Mouse (Mus musculus): Measurements from ENCODE around the gene Tubd1.

The Tubd1 gene

DNA sequence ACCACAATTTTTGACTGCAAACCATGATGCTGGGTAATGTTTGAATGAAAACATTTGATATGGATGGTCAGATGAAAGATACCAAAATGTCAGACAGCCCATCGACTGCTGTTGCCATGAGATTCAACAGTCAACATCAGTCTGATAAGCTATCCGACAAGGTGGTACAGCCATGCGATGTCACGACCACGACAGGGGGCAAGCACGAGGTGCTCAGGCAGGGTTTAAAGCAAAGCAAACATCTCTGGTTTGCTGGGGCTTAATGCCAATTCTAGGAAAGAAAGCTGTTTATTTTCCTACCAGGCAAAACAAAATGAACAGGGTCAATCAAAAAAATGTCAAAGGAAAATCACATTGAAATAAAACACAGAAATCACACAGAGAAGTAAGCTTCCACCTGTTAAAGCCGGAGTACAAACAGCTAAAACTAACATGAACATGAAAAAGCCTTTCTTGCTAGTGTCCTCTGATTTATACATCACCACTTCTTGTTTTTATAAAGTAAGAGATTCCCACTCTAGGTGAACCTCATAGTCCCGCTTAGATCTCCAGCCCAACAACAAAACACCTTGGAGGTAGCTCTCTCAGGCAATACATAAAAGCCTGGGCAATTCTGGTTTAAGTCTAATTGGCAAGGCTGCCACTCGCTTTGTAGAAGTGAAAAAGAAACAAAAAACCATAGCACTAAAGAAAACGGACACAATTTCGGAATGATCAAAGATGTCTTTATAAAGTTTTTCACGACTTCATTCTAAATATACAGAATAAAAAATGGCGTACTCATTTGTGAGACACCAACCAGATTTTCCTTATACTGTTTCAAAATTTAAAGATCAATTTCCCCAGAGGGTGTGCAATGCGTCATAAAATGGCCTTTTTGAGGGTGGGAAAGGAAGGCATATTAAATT lies 39.5 kb downstream of the Tubd1 start:
- no peak for DNase-seq (ENCODE audit: low spot score)

GRCm38 (mm10) chr11:86584898-86585597 lies 40.3 kb downstream of the Tubd1 start:
- no peak for DNase-seq (ENCODE audit: low spot score)

- no peak for DNase-seq (ENCODE audit: low spot score)
Observed at GRCm38 (mm10) chr11:86585598-86585984, 40.8 kb downstream of the Tubd1 start.

- no peak for DNase-seq (ENCODE audit: low spot score)
Observed at GRCm38 (mm10) chr11:86586177-86586867, 41.5 kb downstream of the Tubd1 start.

- DNase-seq (ENCODE audit: low spot score): no peak
Observed at GRCm38 (mm10) chr11:86586868-86587792, 42.3 kb downstream of the Tubd1 start.

- no peak for DNase-seq (ENCODE audit: low spot score)
Observed at GRCm38 (mm10) chr11:86587830-86588229, 43.0 kb downstream of the Tubd1 start.

DNA sequence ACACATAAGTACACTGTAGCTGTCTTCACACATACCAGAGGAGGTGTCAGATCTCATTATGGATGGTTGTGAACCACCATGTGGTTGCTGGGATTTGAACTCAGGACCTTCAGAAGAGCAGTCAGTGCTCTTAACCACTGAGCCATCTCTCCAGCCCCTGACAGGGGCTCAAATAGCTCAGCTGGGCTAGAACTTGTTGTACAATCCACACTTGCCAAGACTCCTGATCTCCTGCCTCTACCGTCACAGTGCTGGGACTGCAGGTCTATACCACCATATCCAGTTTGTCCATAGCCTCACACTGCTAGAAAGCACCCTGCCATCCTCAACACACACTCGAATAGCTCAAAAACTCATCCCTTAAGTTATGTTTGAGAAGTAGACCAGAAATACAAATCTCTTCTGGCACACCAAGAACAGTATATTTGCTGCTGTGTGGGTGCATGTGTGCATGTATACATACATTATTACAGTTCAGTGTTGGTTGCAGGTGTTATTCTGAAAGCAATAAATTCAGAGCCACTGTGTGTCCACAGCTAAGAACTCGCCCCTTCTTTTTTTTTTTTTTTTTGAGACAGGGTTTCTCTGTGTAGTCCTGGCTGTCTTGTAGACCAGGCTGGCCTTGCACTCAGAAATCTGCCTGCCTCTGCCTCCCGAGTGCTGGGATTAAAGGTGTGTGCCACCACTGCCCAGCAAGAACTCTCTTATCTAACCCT lies 44.0 kb downstream of the Tubd1 start:
- no peak for DNase-seq (ENCODE audit: low spot score)

- DNase-seq (ENCODE audit: low spot score): no peak
Observed at GRCm38 (mm10) chr11:86590066-86590465, 45.3 kb downstream of the Tubd1 start.

GRCm38 (mm10) chr11:86590579-86590978 lies 45.8 kb downstream of the Tubd1 start:
- no peak for DNase-seq (ENCODE audit: low spot score)

- no peak for DNase-seq (ENCODE audit: low spot score)
Observed at GRCm38 (mm10) chr11:86591301-86591845, 46.6 kb downstream of the Tubd1 start.

DNA sequence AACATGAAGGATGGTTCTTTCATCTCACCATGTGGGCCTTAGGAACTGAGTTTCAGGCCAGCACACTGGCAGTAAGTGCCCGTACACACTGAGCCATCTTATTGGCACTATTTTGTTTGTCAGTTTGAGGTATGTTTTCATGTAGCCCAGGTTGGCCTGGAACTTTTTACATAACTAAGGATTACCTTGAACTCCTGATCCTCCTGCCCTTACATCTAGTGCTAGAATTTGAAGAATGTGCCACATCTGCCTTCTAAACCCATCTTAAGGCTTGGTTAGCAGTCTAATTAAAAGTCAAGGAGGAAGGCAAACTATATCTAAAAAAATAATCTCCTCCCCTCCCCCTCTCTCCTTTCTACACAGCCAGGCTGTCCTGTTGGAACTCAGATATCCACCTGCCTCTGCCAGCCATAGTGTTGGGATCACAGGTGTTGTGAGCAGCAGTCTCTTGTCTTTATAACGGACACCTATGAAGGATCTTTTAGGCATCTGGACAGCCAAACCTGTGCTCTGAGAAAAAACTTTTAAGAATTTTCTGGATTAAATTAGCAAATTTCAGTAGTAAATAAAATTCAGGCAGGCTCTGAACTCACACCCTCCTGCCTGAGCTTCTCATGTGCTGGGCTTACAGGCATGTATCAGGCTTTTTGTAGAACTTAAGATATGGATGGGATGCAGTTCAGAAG lies 47.3 kb downstream of the Tubd1 start:
- DNase-seq (ENCODE audit: low spot score): no peak

GRCm38 (mm10) chr11:86592993-86593392 lies 48.2 kb downstream of the Tubd1 start:
- no peak for DNase-seq (ENCODE audit: low spot score)

DNA sequence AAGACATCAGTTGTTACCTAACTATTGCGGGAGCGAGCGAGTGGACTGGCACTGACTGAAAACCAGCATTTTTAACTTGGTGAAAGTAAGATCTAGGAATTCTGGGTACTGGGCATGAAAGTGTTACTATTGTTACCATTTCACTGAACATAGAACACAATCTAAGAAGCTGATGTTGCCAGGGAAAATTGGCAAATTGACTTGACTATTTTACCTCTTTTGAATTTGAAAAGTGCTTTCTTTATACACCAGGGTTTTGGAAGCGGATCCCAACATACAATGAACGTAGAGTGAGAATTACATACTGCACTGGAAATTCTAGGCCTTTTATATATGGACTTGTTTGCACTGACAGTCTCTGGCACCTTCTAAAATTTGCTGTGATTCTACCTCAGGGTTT lies 48.7 kb downstream of the Tubd1 start:
- DNase-seq (ENCODE audit: low spot score): no peak

DNA sequence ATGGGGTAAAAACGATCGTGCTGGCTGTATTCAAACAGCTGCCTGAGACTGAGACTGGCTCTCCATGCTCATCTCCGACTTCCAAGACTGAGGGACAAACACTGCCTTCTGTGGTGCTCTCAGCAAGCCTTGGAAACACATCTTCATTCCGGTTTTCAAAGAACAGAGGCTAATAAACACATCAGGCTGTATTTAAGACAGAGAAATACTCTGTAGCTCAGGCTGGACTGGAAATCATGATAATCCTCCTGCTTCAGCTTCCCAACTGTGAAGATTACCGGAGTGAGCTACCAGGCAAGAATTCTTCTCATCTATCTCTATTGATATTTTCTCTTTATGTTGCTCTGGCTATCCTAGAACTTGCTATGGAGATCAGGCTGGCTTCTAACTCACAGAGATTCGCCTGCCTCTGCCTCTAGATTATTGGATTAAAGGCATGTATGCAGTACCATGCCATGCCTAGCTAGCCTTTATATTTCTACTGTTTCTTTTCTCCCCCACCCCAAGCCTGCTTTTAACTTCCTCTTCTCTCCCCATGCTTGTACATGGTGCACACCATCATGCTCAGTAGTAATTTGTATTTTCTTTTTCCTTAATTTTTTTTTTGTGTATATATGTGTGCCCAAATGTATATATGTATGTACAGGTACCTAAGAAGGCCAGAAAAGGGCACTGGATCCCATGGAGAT lies 49.5 kb downstream of the Tubd1 start:
- no peak for DNase-seq (ENCODE audit: low spot score)

- no peak for DNase-seq (ENCODE audit: low spot score)
Observed at GRCm38 (mm10) chr11:86595366-86595765, 50.6 kb downstream of the Tubd1 start.

DNA sequence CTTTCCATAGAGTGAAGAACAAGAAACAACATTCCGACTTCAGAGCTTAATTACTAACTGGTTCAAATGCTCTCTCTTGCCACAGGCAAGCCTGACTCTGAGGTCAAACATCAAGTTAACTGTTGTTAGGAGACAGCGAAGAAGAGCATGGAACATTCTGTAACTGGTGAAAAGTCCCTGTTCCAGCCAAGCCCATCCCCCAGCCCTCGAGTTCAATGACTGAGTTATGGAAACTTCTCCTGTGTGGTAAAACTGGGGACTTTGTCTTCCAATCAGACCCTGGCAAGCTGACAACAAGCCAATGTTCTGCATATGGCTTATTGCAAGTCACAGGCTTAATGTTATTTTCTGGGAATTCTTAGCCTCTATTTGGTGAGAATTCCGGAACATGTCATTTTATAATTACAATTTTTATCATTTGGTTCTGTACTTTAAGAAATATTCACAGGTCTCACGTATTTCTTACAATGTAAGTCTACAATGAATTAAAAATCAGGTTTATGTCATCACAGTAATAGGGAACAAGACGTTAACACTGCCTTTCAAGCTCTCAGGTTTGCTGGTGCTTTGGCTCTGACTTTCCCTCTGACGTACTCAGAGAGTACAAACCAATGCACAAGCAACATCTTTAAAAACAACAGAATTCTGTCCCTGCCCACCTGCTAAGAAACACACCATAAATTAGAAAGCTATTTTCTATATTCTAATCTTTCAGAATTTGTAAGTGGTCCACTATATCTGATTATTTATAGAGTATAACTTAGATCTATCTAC lies 51.6 kb downstream of the Tubd1 start:
- peak; percentile 28 for DNase-seq (ENCODE audit: low spot score)

DNA sequence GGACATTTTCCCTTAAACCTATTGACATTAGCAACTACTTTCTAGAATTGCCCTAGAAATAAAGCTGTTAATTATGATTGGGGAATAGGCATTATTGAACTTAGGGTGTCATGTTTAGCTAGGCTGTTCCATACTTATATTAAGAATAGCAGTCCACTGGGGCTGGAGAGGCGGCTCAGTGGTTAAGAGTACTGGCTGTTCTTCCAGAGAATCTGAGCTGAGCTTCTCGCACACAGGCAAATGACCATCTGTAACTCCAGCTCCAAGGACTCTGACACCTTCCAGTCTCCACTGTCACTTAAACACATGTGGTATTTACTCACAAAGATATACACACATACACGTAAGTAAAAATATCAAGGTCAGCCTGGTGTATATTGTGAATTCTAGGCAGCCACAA lies 52.2 kb downstream of the Tubd1 start:
- DNase-seq (ENCODE audit: low spot score): no peak

DNA sequence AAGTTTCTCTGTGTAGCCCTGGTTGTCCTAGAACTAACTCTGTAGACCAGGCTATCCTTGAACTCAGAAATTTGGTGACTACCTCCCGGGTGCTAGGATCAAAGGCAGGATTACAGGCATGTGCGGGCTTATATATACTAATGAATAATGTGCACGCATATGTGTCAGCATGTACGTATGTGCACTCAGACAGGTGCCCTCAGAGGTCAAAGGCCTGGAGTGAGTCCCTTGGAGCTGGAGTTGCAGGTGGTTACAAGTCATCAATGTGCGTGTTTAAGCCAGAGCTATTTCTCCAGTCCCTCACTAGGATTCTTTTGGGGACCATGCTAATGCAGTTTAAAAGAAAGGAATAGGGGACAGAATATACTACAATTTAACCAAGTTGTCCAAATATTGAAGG lies 53.4 kb downstream of the Tubd1 start:
- DNase-seq (ENCODE audit: low spot score): no peak

GRCm38 (mm10) chr11:86598572-86598971 lies 53.8 kb downstream of the Tubd1 start:
- no peak for DNase-seq (ENCODE audit: low spot score)
